Mouse (Mus musculus) bone marrow macrophage, adult 2 months (primary cell): ENCODE measurements around the gene Nprl3.

Experiments
- CTCF ChIP-seq: IDR thresholded peaks from 2 replicates; pipeline ENCODE4 v1.5.1; 2012; ENCODE audit warnings: low read depth, mild to moderate bottlenecking, low read length, moderate library complexity
- POLR2A ChIP-seq: IDR thresholded peaks from 2 replicates; pipeline ENCODE4 v1.6.1; 2012; ENCODE audit warnings: mild to moderate bottlenecking, low read depth, low read length, borderline replicate concordance

GRCm38 (mm10) chr11:32186031-32186430 is 81.5 kb downstream of the Nprl3 start:
- TF ChIP-seq POLR2A (no peak), CTCF (no peak)
